Mouse (Mus musculus) neural tube, embryonic 15.5 days (tissue): Measurements from ENCODE around the gene 1110059E24Rik. TPM values are rescaled to one million over a fixed set of nuclear protein-coding genes. Genes with fewer than 3 reads are reported as not detected.

Experiments used
- ATAC-seq: fragments of 200-750 bp; cut with Nextera tagmentation; 2 replicates; pipeline ENCODE4 v1.8.0; 2017; ENCODE audit warnings: mild to moderate bottlenecking, moderate TSS enrichment, moderate library complexity; ENCODE audit not compliant: low FRiP score
- H3K27ac ChIP-seq: fragments of 300-500 bp; sonication (generic); replicated peaks from 2 replicates; pipeline ENCODE4 v1.5.1; 2015; ENCODE audit warnings: mild to moderate bottlenecking, inconsistent platforms
- H3K27me3 ChIP-seq: fragments of 300-500 bp; sonication (generic); replicated peaks from 2 replicates; pipeline ENCODE4 v1.6.1; 2015; ENCODE audit warnings: inconsistent platforms
- H3K36me3 ChIP-seq: fragments of 300-500 bp; sonication (generic); 2 replicates; pipeline ENCODE4 v1.6.1; 2015; ENCODE audit warnings: inconsistent platforms
- H3K4me1 ChIP-seq: fragments of 300-500 bp; sonication (generic); 2 replicates; pipeline ENCODE4 v1.6.1; 2015; ENCODE audit warnings: inconsistent platforms
- H3K4me2 ChIP-seq: fragments of 300-500 bp; sonication (generic); 2 replicates; pipeline ENCODE4 v1.6.1; 2015; ENCODE audit warnings: inconsistent platforms, mild to moderate bottlenecking, moderate library complexity
- H3K4me3 ChIP-seq: fragments of 300-500 bp; sonication (generic); replicated peaks from 2 replicates; pipeline ENCODE4 v1.5.1; 2015; ENCODE audit warnings: mild to moderate bottlenecking, inconsistent platforms
- H3K9ac ChIP-seq: fragments of 300-500 bp; sonication (generic); replicated peaks from 2 replicates; pipeline ENCODE4 v1.6.1; 2015; ENCODE audit warnings: mild to moderate bottlenecking, inconsistent platforms
- H3K9me3 ChIP-seq: fragments of 300-500 bp; sonication (generic); replicated peaks from 2 replicates; pipeline ENCODE4 v1.6.1; 2016; ENCODE audit warnings: inconsistent platforms
- WGBS: fragments of 180-500 bp; shearing (Covaris S2); methylation state at CpG from one replicate; pipeline ENCODE4 v1.1.7; 2015; ENCODE audit warnings: mixed read lengths; 5-methylcytosine and 5-hydroxymethylcytosine counted together
- polyA plus RNA-seq: library from polyadenylated mRNA; unstranded; fragments of >200 nt; fragmentation: Nextera tagmentation; extraction: Ambion mirVana; gene quantifications from 2 replicates; pipeline ENCODE4 v1.2.1, GENCODE M21; 2015

1110059E24Rik gene
- polyA plus RNA-seq, 1 experiment from 2014 or later: 54.6 TPM

GRCm38 (mm10) chr19:21568528-21569185 is 84.1 kb downstream of the 1110059E24Rik start:
- Histone ChIP-seq H3K4me3 (no peak overlapping the region), H3K36me3 (no peaks in the 10 kb centered on the region), H3K4me1 (peaks cover 6% of the 10 kb centered on the region), H3K27me3 (no peaks in the 10 kb centered on the region), H3K27ac (no peak overlapping the region), H3K9ac (no peak overlapping the region), H3K9me3 (no peaks in the 10 kb centered on the region), H3K4me2 (no peak overlapping the region)
- WGBS: 82% methylated on average over 3 of the region's 3 CpGs
- no peak for ATAC-seq

GRCm38 (mm10) chr19:21567933-21568332 is 84.8 kb downstream of the 1110059E24Rik start:
- no peaks in the 10 kb centered on the region for H3K9me3 ChIP-seq
- 95% methylated on average over 3 of the region's 3 CpGs for WGBS
- H3K4me3 ChIP-seq: no peak overlapping the region
- H3K36me3 ChIP-seq: no peaks in the 10 kb centered on the region
- no peak overlapping the region for H3K4me2 ChIP-seq
- peaks cover 6% of the 10 kb centered on the region for H3K4me1 ChIP-seq
- ATAC-seq: no peak
- no peak overlapping the region for H3K9ac ChIP-seq
- H3K27me3 ChIP-seq: no peaks in the 10 kb centered on the region
- no peak overlapping the region for H3K27ac ChIP-seq

- H3K4me1 ChIP-seq: peaks cover 4% of the 10 kb centered on the region; the same call in 1 of the 2 replicates
- no peak overlapping the region for H3K4me3 ChIP-seq
- H3K27me3 ChIP-seq: no peaks in the 10 kb centered on the region
- no peak overlapping the region for H3K4me2 ChIP-seq
- WGBS: 95% methylated on average over 5 of the region's 5 CpGs
- H3K9me3 ChIP-seq: no peaks in the 10 kb centered on the region
- H3K9ac ChIP-seq: no peak overlapping the region
- no peaks in the 10 kb centered on the region for H3K36me3 ChIP-seq
- no peak for ATAC-seq
- no peak overlapping the region for H3K27ac ChIP-seq
These were observed 86.3 kb downstream of the 1110059E24Rik start for GRCm38 (mm10) chr19:21566484-21566883.

GRCm38 (mm10) chr19:21564461-21564797 is 88.3 kb downstream of the 1110059E24Rik start:
- ATAC-seq: no peak; the same call in 1 of the 2 replicates
- Histone ChIP-seq H3K9ac (no peak overlapping the region), H3K4me2 (no peak overlapping the region), H3K27me3 (no peaks in the 10 kb centered on the region), H3K27ac (no peak overlapping the region), H3K9me3 (no peaks in the 10 kb centered on the region), H3K4me3 (no peak overlapping the region), H3K4me1 (no peaks in the 10 kb centered on the region), H3K36me3 (no peaks in the 10 kb centered on the region)
- WGBS: 8% methylated on average over 1 of the region's 1 CpGs

- Histone ChIP-seq H3K27ac (no peak overlapping the region), H3K36me3 (no peaks in the 10 kb centered on the region), H3K4me2 (no peak overlapping the region), H3K4me1 (no peaks in the 10 kb centered on the region), H3K9me3 (no peaks in the 10 kb centered on the region), H3K27me3 (no peaks in the 10 kb centered on the region), H3K4me3 (no peak overlapping the region), H3K9ac (no peak overlapping the region)
- WGBS: 27% methylated on average over 11 of the region's 11 CpGs
- peak; percentile 85 for ATAC-seq
These were observed 88.9 kb downstream of the 1110059E24Rik start for GRCm38 (mm10) chr19:21563789-21564460.

GRCm38 (mm10) chr19:21562996-21563395 is 89.8 kb downstream of the 1110059E24Rik start:
- Histone ChIP-seq H3K4me1 (no peaks in the 10 kb centered on the region), H3K9ac (no peak overlapping the region), H3K4me2 (no peak overlapping the region), H3K4me3 (no peak overlapping the region), H3K36me3 (no peaks in the 10 kb centered on the region), H3K27ac (no peak overlapping the region), H3K27me3 (no peaks in the 10 kb centered on the region), H3K9me3 (no peaks in the 10 kb centered on the region)
- 84% methylated on average over 3 of the region's 3 CpGs for WGBS
- ATAC-seq: no peak

- no peak overlapping the region for H3K27ac ChIP-seq
- H3K4me2 ChIP-seq: no peak overlapping the region
- H3K9me3 ChIP-seq: no peaks in the 10 kb centered on the region
- no peaks in the 10 kb centered on the region for H3K36me3 ChIP-seq
- H3K27me3 ChIP-seq: no peaks in the 10 kb centered on the region
- 84% methylated on average over 9 of the region's 9 CpGs for WGBS
- no peak overlapping the region for H3K4me3 ChIP-seq
- H3K9ac ChIP-seq: no peak overlapping the region
- ATAC-seq: no peak
- H3K4me1 ChIP-seq: no peaks in the 10 kb centered on the region
These were observed 100.0 kb downstream of the 1110059E24Rik start for GRCm38 (mm10) chr19:21552801-21553200.

- WGBS: 83% methylated on average over 5 of the region's 5 CpGs
- H3K27me3 ChIP-seq: no peaks in the 10 kb centered on the region
- H3K4me3 ChIP-seq: no peak overlapping the region
- no peaks in the 10 kb centered on the region for H3K4me1 ChIP-seq
- no peak overlapping the region for H3K4me2 ChIP-seq
- no peaks in the 10 kb centered on the region for H3K9me3 ChIP-seq
- H3K9ac ChIP-seq: no peak overlapping the region
- no peaks in the 10 kb centered on the region for H3K36me3 ChIP-seq
- no peak overlapping the region for H3K27ac ChIP-seq
- ATAC-seq: no peak
These were observed 100.7 kb downstream of the 1110059E24Rik start for GRCm38 (mm10) chr19:21551921-21552536.

- 93% methylated on average over 3 of the region's 3 CpGs for WGBS
These were observed 103.1 kb downstream of the 1110059E24Rik start for GRCm38 (mm10) chr19:21549713-21550112.

GRCm38 (mm10) chr19:21548947-21549346 is 103.8 kb downstream of the 1110059E24Rik start:
- no peak overlapping the region for H3K9ac ChIP-seq
- no peaks in the 10 kb centered on the region for H3K36me3 ChIP-seq
- H3K27ac ChIP-seq: no peak overlapping the region
- ATAC-seq: no peak
- no peaks in the 10 kb centered on the region for H3K27me3 ChIP-seq
- 86% methylated on average over 3 of the region's 3 CpGs for WGBS
- H3K4me3 ChIP-seq: no peak overlapping the region
- no peaks in the 10 kb centered on the region for H3K9me3 ChIP-seq
- H3K4me2 ChIP-seq: no peak overlapping the region
- no peaks in the 10 kb centered on the region for H3K4me1 ChIP-seq

More at GRCm38 (mm10) chr19:21549713-21550112, 103.1 kb downstream of the 1110059E24Rik start:
- ATAC-seq: no peak
- H3K4me2 ChIP-seq: no peak overlapping the region
- H3K36me3 ChIP-seq: no peaks in the 10 kb centered on the region
- H3K9me3 ChIP-seq: no peaks in the 10 kb centered on the region
- no peaks in the 10 kb centered on the region for H3K27me3 ChIP-seq
- no peaks in the 10 kb centered on the region for H3K4me1 ChIP-seq
- H3K27ac ChIP-seq: no peak overlapping the region
- H3K4me3 ChIP-seq: no peak overlapping the region
- H3K9ac ChIP-seq: no peak overlapping the region

GRCm38 (mm10) chr19:21537125-21537524 is 115.7 kb downstream of the 1110059E24Rik start:
- Histone ChIP-seq H3K9me3 (no peaks in the 10 kb centered on the region), H3K9ac (no peak overlapping the region), H3K4me2 (no peak overlapping the region), H3K36me3 (no peaks in the 10 kb centered on the region), H3K27ac (no peak overlapping the region), H3K4me1 (no peaks in the 10 kb centered on the region), H3K4me3 (no peak overlapping the region), H3K27me3 (no peaks in the 10 kb centered on the region)
- WGBS: 81% methylated on average over 3 of the region's 3 CpGs
- no peak for ATAC-seq
